Mouse (Mus musculus) kidney, adult 2 months (tissue): ENCODE measurements around the gene Cdk6.

ENCODE experiments used
- CTCF ChIP-seq: fragments of 200-500 bp; conservative IDR thresholded peaks from 2 replicates; pipeline ENCODE4 v1.5.1; 2011; ENCODE audit warnings: low read depth, mild to moderate bottlenecking, control low read depth, low read length, moderate library complexity, mixed read lengths; ENCODE audit not compliant: insufficient read depth, insufficient read length
- POLR2A ChIP-seq: fragments of 200-500 bp; IDR thresholded peaks from one replicate; pipeline ENCODE4 v1.6.1; 2011; ENCODE audit warnings: low read depth, low read length, control low read depth

DNA sequence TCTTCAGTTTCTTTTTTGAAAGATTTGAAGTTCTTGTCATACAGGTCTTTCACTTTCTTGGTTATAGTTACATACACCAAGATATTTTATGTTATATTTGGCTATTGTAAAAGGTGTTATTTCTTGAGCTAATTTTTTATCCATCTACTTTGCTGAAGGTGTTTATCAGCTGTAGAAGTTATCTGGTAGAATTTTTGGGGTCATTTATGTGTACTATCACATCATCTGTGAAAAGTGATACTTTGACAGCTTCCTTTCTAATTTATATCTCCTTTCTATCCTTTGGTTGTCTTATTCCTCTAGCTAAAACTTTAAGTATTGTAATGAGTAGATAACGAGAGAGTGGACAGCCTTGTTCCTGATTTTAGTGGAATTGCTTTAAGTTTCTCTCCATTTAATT, 210.2 kb downstream of the Cdk6 start:
- TF ChIP-seq CTCF = no peak
- TF ChIP-seq POLR2A = no peak
